Mouse (Mus musculus) embryonic facial prominence, embryonic 12.5 days (tissue): ENCODE data around the gene Nfil3. TPM values are rescaled to one million over a fixed set of nuclear protein-coding genes. Genes with fewer than 3 reads are reported as not detected.

ENCODE experiments used
- ATAC-seq: fragments of 200-750 bp; cut with Nextera tagmentation; 2 replicates; pipeline ENCODE4 v1.8.0; 2017; ENCODE audit not compliant: insufficient number of reproducible peaks, insufficient read depth, low FRiP score, low TSS enrichment
- H3K27ac ChIP-seq: fragments of 300-500 bp; sonication (generic); 2 replicates; pipeline ENCODE4 v1.5.1; 2016; ENCODE audit warnings: mild to moderate bottlenecking
- H3K27me3 ChIP-seq: fragments of 300-500 bp; sonication (generic); 2 replicates; pipeline ENCODE4 v1.6.1; 2016; ENCODE audit warnings: mild to moderate bottlenecking, moderate library complexity
- H3K36me3 ChIP-seq: fragments of 300-500 bp; sonication (generic); 2 replicates; pipeline ENCODE4 v1.6.1; 2016; ENCODE audit warnings: mild to moderate bottlenecking
- H3K4me1 ChIP-seq: fragments of 300-500 bp; sonication (generic); 2 replicates; pipeline ENCODE4 v1.6.1; 2016
- H3K4me2 ChIP-seq: fragments of 300-500 bp; sonication (generic); replicated peaks from 2 replicates; pipeline ENCODE4 v1.6.1; 2016; ENCODE audit warnings: mild to moderate bottlenecking, moderate library complexity
- H3K4me3 ChIP-seq: fragments of 300-500 bp; sonication (generic); 2 replicates; pipeline ENCODE4 v1.5.1; 2016; ENCODE audit warnings: mild to moderate bottlenecking
- H3K9ac ChIP-seq: fragments of 300-500 bp; sonication (generic); 2 replicates; pipeline ENCODE4 v1.6.1; 2016; ENCODE audit warnings: mild to moderate bottlenecking, moderate library complexity
- H3K9me3 ChIP-seq: fragments of 300-500 bp; sonication (generic); 2 replicates; pipeline ENCODE4 v1.6.1; 2016; ENCODE audit warnings: mild to moderate bottlenecking, moderate library complexity
- WGBS: fragments of 180-500 bp; shearing (Covaris S2); methylation state at CpG from one replicate; pipeline ENCODE4 v1.1.7; 2016; 5-methylcytosine and 5-hydroxymethylcytosine counted together
- polyA plus RNA-seq: library from polyadenylated mRNA; unstranded; fragments of >200 nt; fragmentation: Nextera tagmentation; extraction: Ambion mirVana; gene quantifications from 2 replicates; pipeline ENCODE4 v1.2.1, GENCODE M21; 2016

Gene Nfil3
- polyA plus RNA-seq, 1 experiment from 2014 or later = 30.3 TPM

GRCm38 (mm10) chr13:52929209-52930171 is 51.4 kb downstream of the Nfil3 start, which contains the start of gene Auh:
TSS of gene Auh (minus strand) at chr13:52929681.
- WGBS = under 1% methylated on average over 63 of the region's 63 CpGs
- no peaks in the 10 kb centered on the region for H3K9me3 ChIP-seq
- peak; percentile 90 for ATAC-seq
- H3K9ac ChIP-seq = peak within 1 kb of the TSS; percentile 85
- no peaks in the 10 kb centered on the region for H3K27me3 ChIP-seq
- H3K27ac ChIP-seq = peak within 1 kb of the TSS; percentile 84
- H3K4me3 ChIP-seq = peak within 1 kb of the TSS; percentile 85
- peak within 1 kb of the TSS; percentile 56 for H3K4me2 ChIP-seq
- H3K4me1 ChIP-seq = peaks cover 21% of the 10 kb centered on the region
- H3K36me3 ChIP-seq = no peaks in the 10 kb centered on the region

DNA sequence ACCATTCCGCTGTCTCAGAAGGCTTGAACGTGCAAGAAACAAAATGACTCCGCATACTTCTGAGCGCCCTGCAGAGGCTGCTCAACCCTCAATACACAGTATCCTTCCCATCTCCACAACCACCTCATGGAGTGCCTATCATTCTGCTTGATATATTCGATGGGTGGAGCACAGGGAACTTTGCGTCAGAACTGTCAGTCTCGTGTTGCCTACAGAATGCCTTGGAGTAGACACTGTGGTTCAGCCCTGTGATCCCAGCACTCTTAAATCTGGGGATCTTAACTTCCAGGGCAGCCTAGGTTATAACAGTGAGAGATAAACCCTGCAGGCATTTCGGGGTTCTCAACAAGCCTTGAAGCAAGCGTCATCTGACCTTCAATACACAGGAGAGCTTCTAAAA is 52.5 kb downstream of the Nfil3 start:
- Histone ChIP-seq H3K4me2 (peak overlapping the region; percentile 56), H3K27ac (no peak overlapping the region), H3K4me1 (peaks cover 21% of the 10 kb centered on the region), H3K9ac (peak overlapping the region; percentile 85), H3K36me3 (no peaks in the 10 kb centered on the region), H3K27me3 (no peaks in the 10 kb centered on the region), H3K9me3 (no peaks in the 10 kb centered on the region), H3K4me3 (peak overlapping the region; percentile 85)
- WGBS = 62% methylated on average over 9 of the region's 9 CpGs
- ATAC-seq = no peak

GRCm38 (mm10) chr13:52924457-52924856 is 56.4 kb downstream of the Nfil3 start:
- 75% methylated on average over 5 of the region's 5 CpGs for WGBS
- 0 out of 2 replicates have a peak, but pooled peaks cover 3% of the 10 kb centered on the region for H3K36me3 ChIP-seq
- no peak for ATAC-seq
- no peaks in the 10 kb centered on the region for H3K9me3 ChIP-seq
- no peak overlapping the region for H3K27ac ChIP-seq
- no peak overlapping the region for H3K4me3 ChIP-seq
- peaks cover 16% of the 10 kb centered on the region for H3K4me1 ChIP-seq
- no peak overlapping the region for H3K4me2 ChIP-seq
- no peak overlapping the region for H3K9ac ChIP-seq
- H3K27me3 ChIP-seq = no peaks in the 10 kb centered on the region

DNA sequence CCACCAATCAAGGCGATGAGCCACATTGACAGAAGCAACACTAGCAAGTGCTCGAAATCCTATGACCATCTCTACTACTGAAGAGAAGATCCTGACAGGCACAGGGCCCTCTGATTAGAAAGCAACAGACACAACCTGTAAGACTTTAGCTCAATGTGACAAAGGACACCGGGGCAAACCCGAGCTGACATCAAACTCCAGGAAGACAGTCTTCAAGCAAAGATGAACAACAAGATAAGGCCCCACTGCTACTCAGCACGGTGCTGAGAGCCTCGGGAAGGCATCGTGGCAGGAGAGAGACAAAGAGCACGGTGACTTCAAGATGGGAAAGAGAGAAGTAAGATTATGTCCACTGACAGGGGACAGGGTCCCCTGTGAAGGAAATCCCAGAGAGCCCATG is 58.9 kb downstream of the Nfil3 start:
- no peaks in the 10 kb centered on the region for H3K27me3 ChIP-seq
- no peaks in the 10 kb centered on the region for H3K4me1 ChIP-seq
- 76% methylated on average over 8 of the region's 8 CpGs for WGBS
- no peak overlapping the region for H3K27ac ChIP-seq
- no peak for ATAC-seq
- no peak overlapping the region for H3K4me2 ChIP-seq
- no peaks in the 10 kb centered on the region for H3K9me3 ChIP-seq
- H3K36me3 ChIP-seq = 0 out of 2 replicates have a peak, but pooled peaks cover 3% of the 10 kb centered on the region
- no peak overlapping the region for H3K4me3 ChIP-seq
- no peak overlapping the region for H3K9ac ChIP-seq

GRCm38 (mm10) chr13:52921065-52921825 is 59.6 kb downstream of the Nfil3 start:
- Histone ChIP-seq H3K9me3 (no peaks in the 10 kb centered on the region), H3K4me3 (no peak overlapping the region), H3K9ac (no peak overlapping the region), H3K4me2 (no peak overlapping the region), H3K27me3 (no peaks in the 10 kb centered on the region), H3K27ac (no peak overlapping the region), H3K36me3 (0 out of 2 replicates have a peak, but pooled peaks cover 3% of the 10 kb centered on the region), H3K4me1 (no peaks in the 10 kb centered on the region)
- ATAC-seq = no peak
- WGBS = 70% methylated on average over 7 of the region's 7 CpGs

GRCm38 (mm10) chr13:52919790-52920352 is 61.0 kb downstream of the Nfil3 start:
- Histone ChIP-seq H3K9ac (no peak overlapping the region), H3K27ac (no peak overlapping the region), H3K4me1 (no peaks in the 10 kb centered on the region), H3K4me2 (no peak overlapping the region), H3K4me3 (no peak overlapping the region), H3K9me3 (no peaks in the 10 kb centered on the region), H3K27me3 (no peaks in the 10 kb centered on the region), H3K36me3 (0 out of 2 replicates have a peak, but pooled peaks cover 3% of the 10 kb centered on the region)
- WGBS = 74% methylated on average over 10 of the region's 10 CpGs
- no peak for ATAC-seq

DNA sequence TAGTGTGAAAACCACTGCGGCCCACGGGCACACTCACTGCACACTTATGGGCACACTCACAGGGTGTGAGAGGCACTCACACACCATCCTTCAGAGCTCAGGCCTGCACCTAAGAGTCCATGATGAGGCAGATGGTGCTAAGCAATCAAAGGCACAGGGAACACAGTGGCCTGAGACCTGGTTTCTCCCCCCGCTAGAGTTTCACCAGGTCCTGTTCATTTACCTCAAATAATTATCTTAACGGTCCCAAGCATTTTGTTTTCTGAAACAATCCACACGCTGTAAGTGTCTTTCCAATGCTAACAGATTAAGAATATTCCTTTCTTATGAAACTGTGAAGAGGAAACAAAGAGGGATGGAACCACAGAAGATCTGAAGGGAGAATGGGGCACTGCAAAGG is 62.5 kb downstream of the Nfil3 start:
- no peak overlapping the region for H3K27ac ChIP-seq
- 0 out of 2 replicates have a peak, but pooled peaks cover 3% of the 10 kb centered on the region for H3K36me3 ChIP-seq
- no peak for ATAC-seq
- no peaks in the 10 kb centered on the region for H3K27me3 ChIP-seq
- H3K4me2 ChIP-seq = no peak overlapping the region
- H3K4me3 ChIP-seq = no peak overlapping the region
- WGBS = 88% methylated on average over 5 of the region's 5 CpGs
- no peaks in the 10 kb centered on the region for H3K4me1 ChIP-seq
- no peaks in the 10 kb centered on the region for H3K9me3 ChIP-seq
- no peak overlapping the region for H3K9ac ChIP-seq

Other genes starting within 250 kb of the Nfil3 start
- gene Auh, start 51.4 kb downstream of the Nfil3 start, polyA plus RNA-seq = 41.4 and 45.3 TPM in 2 replicates